In the genomic region with DNA sequence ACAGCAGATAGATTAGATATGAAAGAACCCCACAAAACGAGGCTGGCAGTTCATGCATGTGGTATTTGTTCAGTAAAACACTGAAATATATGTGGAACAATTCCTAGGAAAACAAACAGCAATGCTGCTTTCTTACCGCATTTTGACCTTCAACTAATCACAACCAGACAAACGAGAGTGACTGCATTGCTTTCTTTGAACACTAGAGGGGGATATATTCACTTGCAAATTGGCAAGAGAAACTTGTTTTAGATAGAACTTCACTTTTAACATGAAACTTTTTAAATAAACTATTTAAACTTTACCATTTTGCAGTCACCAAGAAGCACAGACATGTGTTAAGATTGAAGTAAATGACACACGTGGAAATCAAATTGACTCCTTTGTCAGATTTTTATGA, we compare ENCODE assay signal across 9 mouse cellular contexts. TPM values are rescaled to one million over a fixed set of nuclear protein-coding genes. Genes with fewer than 3 reads are reported as not detected.
A peak's percentile ranks its signal among the peaks of the same experiment; 100 is the strongest.
DNase-seq lines count a peak whose midpoint lies in the region; ATAC-seq and TF ChIP-seq lines count a peak whose summit lies in the region.
"Had no signal": no experiment of that assay in that cellular context is flagged by ENCODE, and none has a peak within 500 bp of the region (broad histone marks: within the 10 kb centered on the region; RNA-seq: fewer than 3 reads in every experiment).

No protein-coding gene starts in this region.

- H3K9ac ChIP-seq in forebrain, embryonic 13.5 days, result no peak overlapping the region
- no peak overlapping the region for H3K9ac ChIP-seq in forebrain, embryonic 11.5 days (ENCODE audit: low read length)
- no peak overlapping the region for H3K9ac ChIP-seq in liver, adult 2 months (ENCODE audit: low read depth, low read length)
- H3K9ac ChIP-seq: limb, embryonic 12.5 days had no signal

- no peak overlapping the region for H3K4me3 ChIP-seq in forebrain, embryonic 13.5 days
- no peak overlapping the region for H3K4me3 ChIP-seq in forebrain, embryonic 11.5 days (ENCODE audit: low read depth, low read length)
- H3K4me3 ChIP-seq in liver, adult 2 months (ENCODE audit: insufficient read depth, low read depth, low read length), result no peak overlapping the region
- H3K4me3 ChIP-seq: limb, embryonic 12.5 days had no signal

- ATAC-seq in forebrain, embryonic 13.5 days, result 0 out of 2 replicates have a peak, but pooled peaks have one; percentile 5
- no peak for ATAC-seq in forebrain, embryonic 11.5 days (replicated peaks; ENCODE audit: low FRiP score)

- H3K4me1 ChIP-seq in forebrain, embryonic 13.5 days, result no peaks in the 10 kb centered on the region
- no peaks in the 10 kb centered on the region for H3K4me1 ChIP-seq in forebrain, embryonic 11.5 days (replicated peaks; ENCODE audit: control insufficient read depth, insufficient read depth, low read length)
- H3K4me1 ChIP-seq in liver, adult 2 months (ENCODE audit: control insufficient read depth, insufficient read depth, low read length), result no peaks in the 10 kb centered on the region
- H3K4me1 ChIP-seq: limb, embryonic 12.5 days had no signal

- intact Hi-C loops in gastrocnemius, postnatal 36 days (cut with DNase I), result loop anchor here (5.0 kb wide), 1 partner anchor 177 kb away; no protein-coding TSS in a partner anchor

- 5% methylated on average over 4 of the region's 4 CpGs for WGBS in forebrain, embryonic 13.5 days
- WGBS in forebrain, embryonic 11.5 days, result 2% methylated on average over 4 of the region's 4 CpGs
- WGBS in liver, adult 2 months, result 1% methylated on average over 4 of the region's 4 CpGs

- H3K4me2 ChIP-seq in forebrain, embryonic 13.5 days, result no peak overlapping the region
- no peak overlapping the region for H3K4me2 ChIP-seq in forebrain, embryonic 11.5 days (ENCODE audit: low read depth, low read length, severe bottlenecking)
- H3K4me2 ChIP-seq: limb, embryonic 12.5 days had no signal

- no peaks in the 10 kb centered on the region for H3K27me3 ChIP-seq in forebrain, embryonic 13.5 days
- H3K27me3 ChIP-seq in forebrain, embryonic 11.5 days (ENCODE audit: control insufficient read depth, insufficient read depth, low read length), result no peaks in the 10 kb centered on the region
- H3K27me3 ChIP-seq in liver, adult 2 months (ENCODE audit: control insufficient read depth, insufficient read depth, low read length), result no peaks in the 10 kb centered on the region
- H3K27me3 ChIP-seq: limb, embryonic 12.5 days had no signal

- H3K79me2 ChIP-seq in liver, adult 2 months (ENCODE audit: control insufficient read depth, insufficient read depth, low read length), result no peaks in the 10 kb centered on the region

- peak; percentile 19; the same call in 1 of the 2 replicates for TF ChIP-seq CTCF in liver, adult 2 months (IDR thresholded peaks at IDR 0.05; ENCODE audit: low read depth, low read length)

- DNase-seq in forebrain, embryonic 11.5 days (ENCODE audit: low spot score), result no peak
- DNase-seq in liver, adult 2 months (ENCODE audit: extremely low read depth, low read depth, low spot score), result peak; percentile 66
- no peak for DNase-seq in liver
- peak; percentile 99 for DNase-seq in NIH3T3 (ENCODE audit: low read depth)
- peak; percentile 77 for DNase-seq in forelimb bud, embryonic 11.5 days (ENCODE audit: low read depth, low spot score)
- DNase-seq in yolk sac, embryonic 10.5 days (ENCODE audit: low spot score), result peak; percentile 13
- no peak for DNase-seq in gastrocnemius, postnatal 36 days

- H3K27ac ChIP-seq in forebrain, embryonic 13.5 days, result no peak overlapping the region
- H3K27ac ChIP-seq in forebrain, embryonic 11.5 days (ENCODE audit: low read depth, low read length), result no peak overlapping the region
- H3K27ac ChIP-seq in liver, adult 2 months (replicated peaks; ENCODE audit: insufficient read depth, low read depth, low read length), result no peak overlapping the region
- H3K27ac ChIP-seq: limb, embryonic 12.5 days had no signal

- no peaks in the 10 kb centered on the region for H3K9me3 ChIP-seq in forebrain, embryonic 13.5 days (replicated peaks)
- no peaks in the 10 kb centered on the region for H3K9me3 ChIP-seq in forebrain, embryonic 11.5 days (ENCODE audit: control insufficient read depth, low read length)
- H3K9me3 ChIP-seq: limb, embryonic 12.5 days had no signal

- no peaks in the 10 kb centered on the region for H3K36me3 ChIP-seq in forebrain, embryonic 13.5 days (ENCODE audit: poor library complexity, severe bottlenecking)
- no peaks in the 10 kb centered on the region for H3K36me3 ChIP-seq in forebrain, embryonic 11.5 days (ENCODE audit: control insufficient read depth, insufficient read depth, low read length)
- no peaks in the 10 kb centered on the region for H3K36me3 ChIP-seq in liver, adult 2 months (ENCODE audit: control insufficient read depth, insufficient read depth, low read length)
- H3K36me3 ChIP-seq: limb, embryonic 12.5 days had no signal

- no peak for TF ChIP-seq POLR2A in liver, adult 2 months (IDR thresholded peaks at IDR 0.05; ENCODE audit: extremely low read depth, insufficient read depth, low read length)

RNA-seq across cellular contexts. Expression of a gene that starts 8.9 kb away (rescaled TPM):
- polyA plus RNA-seq in forebrain, embryonic 13.5 days (2015; fragmentation: Nextera tagmentation; extraction: Ambion mirVana), result 7.6 and 8.5 TPM in 2 replicates
- polyA plus RNA-seq in forebrain, embryonic 11.5 days (2014; fragmentation: Nextera tagmentation; extraction: Ambion mirVana), result 7.6 and 8.7 TPM in 2 replicates
- not detected in 2 replicates for total RNA-seq in liver, adult 2 months (2014; rRNA removed)
- polyA plus RNA-seq in liver, adult 2 months (2012; rRNA removed), result not detected in 2 replicates
- not detected for total RNA-seq in gastrocnemius, postnatal 36 days (2021)

Comparison
In these comparisons a context has a peak if more than half of its experiments do, and no peak if none do; other contexts are left out.
1. DNase-seq: peak in liver, adult 2 months (single experiment), NIH3T3 (single experiment), forelimb bud, embryonic 11.5 days (single experiment) and yolk sac, embryonic 10.5 days (single experiment); none in forebrain, embryonic 11.5 days (single experiment), liver (single experiment) and gastrocnemius, postnatal 36 days (0 of 2).